Mouse (Mus musculus) midbrain, postnatal 0 days (tissue): ENCODE results near the gene Rab3a. TPM values are rescaled to one million over a fixed set of nuclear protein-coding genes. Genes with fewer than 3 reads are reported as not detected.
A peak's percentile ranks its signal among the peaks of the same experiment; 100 is the strongest.

ENCODE experiments used
- ATAC-seq: fragments of 200-750 bp; cut with Nextera tagmentation; 2 replicates; pipeline ENCODE4 v1.8.0; 2017; ENCODE audit warnings: moderate number of reproducible peaks, mild to moderate bottlenecking, moderate TSS enrichment, moderate library complexity; ENCODE audit not compliant: low FRiP score
- DNase-seq: peaks from one replicate; pipeline ENCODE4 v3.0.0-alpha.2; 2015; ENCODE audit warnings: low spot score
- H3K27ac ChIP-seq: fragments of 300-500 bp; sonication (generic); 2 replicates; pipeline ENCODE4 v1.5.1; 2014; ENCODE audit warnings: low read depth, mild to moderate bottlenecking, low read length, mixed read lengths
- H3K27me3 ChIP-seq: fragments of 300-500 bp; sonication (generic); 2 replicates; pipeline ENCODE4 v1.6.1; 2014; ENCODE audit warnings: low read length, control low read depth, mixed read lengths; ENCODE audit not compliant: insufficient read depth
- H3K36me3 ChIP-seq: fragments of 300-500 bp; sonication (generic); 2 replicates; pipeline ENCODE4 v1.6.1; 2014; ENCODE audit warnings: low read length, control low read depth, mixed read lengths; ENCODE audit not compliant: insufficient read depth
- H3K4me1 ChIP-seq: fragments of 300-500 bp; sonication (generic); 2 replicates; pipeline ENCODE4 v1.6.1; 2014; ENCODE audit warnings: mild to moderate bottlenecking, control low read depth, antibody characterized with exemption, low read length, mixed read lengths; ENCODE audit not compliant: insufficient read depth
- H3K4me2 ChIP-seq: fragments of 300-500 bp; sonication (generic); 2 replicates; pipeline ENCODE4 v1.6.1; 2014; ENCODE audit warnings: low read depth, mild to moderate bottlenecking, low read length, mixed read lengths; ENCODE audit not compliant: poor library complexity, severe bottlenecking
- H3K4me3 ChIP-seq: fragments of 300-500 bp; sonication (generic); 2 replicates; pipeline ENCODE4 v1.5.1; 2014; ENCODE audit warnings: low read depth, mild to moderate bottlenecking, low read length, moderate library complexity
- H3K9ac ChIP-seq: fragments of 300-500 bp; sonication (generic); replicated peaks from 2 replicates; pipeline ENCODE4 v1.6.1; 2014; ENCODE audit warnings: mild to moderate bottlenecking, low read length, moderate library complexity, mixed read lengths; ENCODE audit not compliant: poor library complexity, severe bottlenecking
- H3K9me3 ChIP-seq: fragments of 300-500 bp; sonication (generic); 2 replicates; pipeline ENCODE4 v1.6.1; 2016; ENCODE audit warnings: low read length, control low read depth
- CTCF ChIP-seq: IDR thresholded peaks from 2 replicates; pipeline ENCODE4 v1.5.1; 2016; ENCODE audit warnings: antibody characterized with exemption, mild to moderate bottlenecking
- whole genome bisulfite sequencing: fragments of 180-500 bp; shearing (Covaris S2); extraction: QIAGEN DNeasy Blood & Tissue Kit; methylation state at CpG from one replicate; pipeline ENCODE4 v1.1.7; 2014; 5-methylcytosine and 5-hydroxymethylcytosine counted together
- polyA plus RNA-seq: library from polyadenylated mRNA; unstranded; fragments of >200 nt; fragmentation: Nextera tagmentation; extraction: Ambion mirVana; gene quantifications from 2 replicates; pipeline ENCODE4 v1.2.1, GENCODE M21; 2015
- total RNA-seq: library from RNA; depleted of rRNA; stranded (reverse); fragments of >200 nt; gene quantifications from 2 replicates; pipeline ENCODE4 v1.2.3, GENCODE M21; 2014

The Rab3a gene
- total and polyA plus RNA-seq, 2 experiments from 2014 or later = 670 to 726 TPM

DNA sequence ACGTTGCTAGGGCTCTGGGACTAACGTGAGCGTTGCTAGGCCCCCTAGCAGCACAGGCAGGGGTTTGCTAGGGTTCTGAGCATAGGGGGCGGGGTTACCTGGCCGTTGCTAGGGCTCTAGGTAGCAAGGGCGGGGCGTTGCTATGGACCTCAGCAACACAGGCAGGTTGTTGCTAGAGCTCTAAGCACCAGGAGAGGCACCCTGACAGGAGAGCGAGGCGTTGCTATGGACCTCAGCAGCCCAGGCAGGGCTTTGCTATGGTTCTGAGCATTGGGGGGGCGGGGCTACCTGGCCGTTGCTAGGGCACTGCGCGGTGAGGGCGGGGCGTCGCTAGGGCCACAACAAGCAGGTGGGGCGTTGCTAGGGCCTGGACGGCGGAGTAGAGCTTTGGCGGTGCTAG, 38.2 kb downstream of the Rab3a start:
- no peaks in the 10 kb centered on the region for H3K9me3 ChIP-seq
- H3K4me1 ChIP-seq = peaks cover 16% of the 10 kb centered on the region
- H3K27ac ChIP-seq = peak overlapping the region; percentile 86
- no peak; the same call in 1 of the 2 replicates for ATAC-seq
- TF ChIP-seq CTCF = peak; percentile 34; the same call in 1 of the 2 replicates
- H3K27me3 ChIP-seq = no peaks in the 10 kb centered on the region
- DNase-seq = peak; percentile 82
- WGBS = under 1% methylated on average over 20 of the region's 20 CpGs
- H3K36me3 ChIP-seq = peaks cover 9% of the 10 kb centered on the region
- peak overlapping the region; percentile 65 for H3K4me3 ChIP-seq
- peak overlapping the region; percentile 76 for H3K4me2 ChIP-seq
- H3K9ac ChIP-seq = peak overlapping the region; percentile 89

- no peak overlapping the region for H3K4me2 ChIP-seq
- no peak for TF ChIP-seq CTCF
- ATAC-seq (no peak), DNase-seq (no peak)
- H3K4me1 ChIP-seq = peaks cover 16% of the 10 kb centered on the region
- no peak overlapping the region for H3K4me3 ChIP-seq
- WGBS = 87% methylated on average over 2 of the region's 2 CpGs
- H3K36me3 ChIP-seq = no peaks in the 10 kb centered on the region; the same call in 1 of the 2 replicates
- 0 out of 2 replicates have a peak, but pooled peaks cover 5% of the 10 kb centered on the region for H3K27me3 ChIP-seq
- no peak overlapping the region for H3K9ac ChIP-seq
- H3K9me3 ChIP-seq = no peaks in the 10 kb centered on the region
- no peak overlapping the region for H3K27ac ChIP-seq
Observed at GRCm38 (mm10) chr8:70794215-70794614, 39.7 kb downstream of the Rab3a start.

GRCm38 (mm10) chr8:70795370-70795769, 40.9 kb downstream of the Rab3a start:
- Histone ChIP-seq H3K27me3 (0 out of 2 replicates have a peak, but pooled peaks cover 5% of the 10 kb centered on the region), H3K9ac (no peak overlapping the region), H3K4me1 (peaks cover 16% of the 10 kb centered on the region), H3K4me2 (no peak overlapping the region), H3K9me3 (no peaks in the 10 kb centered on the region), H3K4me3 (no peak overlapping the region), H3K27ac (peak overlapping the region; percentile 32; the same call in 1 of the 2 replicates), H3K36me3 (no peaks in the 10 kb centered on the region)
- DNase-seq (no peak), ATAC-seq (no peak)
- WGBS = 89% methylated on average over 2 of the region's 2 CpGs
- TF ChIP-seq CTCF = peak; percentile 54

DNA sequence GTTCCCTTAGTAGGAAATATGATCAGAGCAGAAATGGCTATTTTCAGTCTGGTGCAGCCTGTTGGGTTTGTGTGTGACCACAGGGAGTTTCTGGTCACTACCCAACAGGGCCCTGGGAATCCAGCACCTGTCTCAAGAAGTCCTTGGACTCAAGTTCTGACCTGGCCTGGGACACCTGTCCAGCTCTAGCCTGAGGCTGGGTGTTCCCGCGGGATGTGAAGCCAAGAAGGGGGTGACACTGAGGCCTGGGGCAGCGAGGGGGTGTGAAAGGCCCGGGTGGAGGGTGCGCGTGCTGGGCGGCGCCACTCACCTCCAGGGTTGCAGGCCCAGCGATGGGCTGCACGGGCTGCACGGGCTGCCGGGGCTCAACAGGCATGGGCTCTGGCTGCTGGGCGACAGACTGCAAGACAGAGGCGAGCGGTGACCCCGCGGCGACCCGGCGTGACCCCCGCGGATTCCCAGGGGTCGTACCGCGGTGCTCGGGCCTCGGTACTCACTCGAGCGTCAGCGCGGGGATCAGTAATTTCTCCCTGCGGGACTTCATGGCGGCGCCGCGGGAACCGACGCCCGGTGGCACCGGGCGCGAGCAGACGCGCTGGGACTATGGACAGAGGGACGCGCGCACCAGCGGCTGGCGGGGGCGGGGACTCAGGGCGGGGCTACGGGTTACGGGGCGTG, 42.1 kb downstream of the Rab3a start:
- Histone ChIP-seq H3K4me3 (peak overlapping the region; percentile 54), H3K9me3 (no peaks in the 10 kb centered on the region), H3K27ac (peak overlapping the region; percentile 55), H3K9ac (peak overlapping the region; percentile 64), H3K36me3 (no peaks in the 10 kb centered on the region), H3K27me3 (0 out of 2 replicates have a peak, but pooled peaks cover 5% of the 10 kb centered on the region), H3K4me1 (peaks cover 8% of the 10 kb centered on the region), H3K4me2 (peak overlapping the region; percentile 90)
- 1% methylated on average over 51 of the region's 54 CpGs for WGBS
- no peak for DNase-seq
- no peak for ATAC-seq
- TF ChIP-seq CTCF = no peak

DNA sequence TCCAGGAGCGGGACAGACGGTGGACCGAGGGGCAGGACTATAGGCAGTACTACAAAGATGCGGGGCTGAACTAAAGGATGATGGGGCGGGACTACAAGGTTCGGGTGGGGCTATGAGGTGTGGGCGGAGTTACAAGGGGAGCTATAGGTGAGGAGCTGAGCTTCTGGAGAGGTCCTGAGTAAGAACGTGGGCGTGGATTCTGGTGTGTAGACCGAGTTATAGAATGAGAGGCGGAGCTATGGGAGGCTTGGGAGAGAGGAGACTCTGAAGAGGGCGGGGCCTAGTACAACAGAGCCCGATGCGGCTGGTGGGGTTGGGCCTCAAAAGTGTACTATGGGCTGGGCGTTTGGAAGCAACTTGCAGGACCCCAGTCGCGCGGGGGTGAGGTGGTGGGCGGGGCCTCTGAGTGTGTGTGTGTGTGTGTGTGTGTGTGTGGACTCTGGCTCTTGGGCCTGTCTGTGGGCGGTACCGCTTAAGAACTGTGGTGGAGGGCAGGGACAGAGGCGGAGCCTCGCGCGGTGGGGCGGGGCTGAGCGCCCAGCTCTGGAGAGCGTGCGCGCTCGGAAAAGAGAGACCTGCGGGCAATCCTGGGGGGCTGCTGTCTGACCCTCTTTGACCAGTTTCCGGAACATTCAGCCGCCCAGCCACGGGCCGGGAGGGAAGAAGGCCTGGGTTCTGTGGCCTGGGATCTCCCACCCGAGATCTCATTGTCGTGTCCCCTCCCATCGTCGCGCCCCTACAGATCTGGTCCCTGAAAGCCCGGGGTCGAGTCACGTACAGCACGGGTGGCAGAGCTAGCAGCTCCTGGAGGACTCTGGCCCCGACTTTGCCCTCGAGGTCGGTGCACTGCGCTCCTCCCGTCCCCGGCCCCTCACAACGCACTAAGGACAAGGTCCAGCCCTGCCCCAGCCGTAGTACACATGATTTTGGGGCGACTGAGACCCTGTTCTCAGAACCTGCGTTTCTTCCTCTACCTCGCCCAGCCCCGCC, 42.9 kb downstream of the Rab3a start:
- H3K9me3 ChIP-seq = no peaks in the 10 kb centered on the region
- peak overlapping the region; percentile 54 for H3K4me3 ChIP-seq
- peaks cover 3% of the 10 kb centered on the region for H3K4me1 ChIP-seq
- peak overlapping the region; percentile 90 for H3K4me2 ChIP-seq
- peak; percentile 77 for ATAC-seq
- WGBS = under 1% methylated on average over 54 of the region's 57 CpGs
- H3K9ac ChIP-seq = peak overlapping the region; percentile 64
- 0 out of 2 replicates have a peak, but pooled peaks cover 5% of the 10 kb centered on the region for H3K27me3 ChIP-seq
- H3K27ac ChIP-seq = 0 out of 2 replicates have a peak overlapping the region, but pooled peaks have one; percentile 19
- no peak for TF ChIP-seq CTCF
- no peaks in the 10 kb centered on the region for H3K36me3 ChIP-seq
- peak; percentile 93 for DNase-seq
